Mouse (Mus musculus) G1E (cell line): ENCODE data around the gene Sycn. TPM values are rescaled to one million over a fixed set of nuclear protein-coding genes. Genes with fewer than 3 reads are reported as not detected.

ENCODE experiments used
- ATAC-seq: 2 replicates; pipeline ENCODE4 v1.8.0; 2016; ENCODE audit warnings: mild to moderate bottlenecking; ENCODE audit not compliant: insufficient number of reproducible peaks, poor library complexity, low FRiP score, severe bottlenecking; ENCODE audit errors: extremely low read depth
- DNase-seq: peaks from one replicate; pipeline ENCODE4 v3.0.0; 2012; ENCODE audit warnings: low spot score
- H3K27me3 ChIP-seq: 2 replicates; pipeline ENCODE4 v1.6.1; 2012; ENCODE audit warnings: mild to moderate bottlenecking, low read length, inconsistent platforms; ENCODE audit not compliant: insufficient read depth
- H3K36me3 ChIP-seq: replicated peaks from 2 replicates; pipeline ENCODE3; 2012; ENCODE audit warnings: mild to moderate bottlenecking, inconsistent platforms
- H3K4me1 ChIP-seq: 2 replicates; pipeline ENCODE4 v1.6.1; 2012; ENCODE audit warnings: low read depth, low read length, inconsistent platforms, mixed read lengths; ENCODE audit not compliant: insufficient read depth
- H3K4me3 ChIP-seq: 2 replicates; pipeline ENCODE4 v1.5.1; 2012; ENCODE audit warnings: low read depth, mild to moderate bottlenecking, inconsistent platforms, low read length, moderate library complexity, mixed read lengths
- H3K9me3 ChIP-seq: replicated peaks from 2 replicates; pipeline ENCODE4 v1.6.1; 2012; ENCODE audit warnings: inconsistent platforms
- CTCF ChIP-seq: IDR thresholded peaks from 2 replicates; pipeline ENCODE4 v1.5.1; 2012; ENCODE audit warnings: low read depth, low read length, inconsistent platforms, mixed read lengths
- GATA1 ChIP-seq: IDR thresholded peaks from 2 replicates; pipeline ENCODE4 v1.6.1; 2012; ENCODE audit warnings: borderline replicate concordance, low read length, inconsistent platforms, mixed read lengths
- GATA2 ChIP-seq: IDR thresholded peaks from 2 replicates; pipeline ENCODE4 v1.6.1; 2012; ENCODE audit warnings: low read depth, low read length, inconsistent platforms, borderline replicate concordance
- POLR2AphosphoS5 ChIP-seq: IDR thresholded peaks from 2 replicates; pipeline ENCODE4 v1.6.1; 2012; ENCODE audit warnings: low read depth, low read length, inconsistent platforms; ENCODE audit not compliant: insufficient replicate concordance
- TAL1 ChIP-seq: conservative IDR thresholded peaks from 2 replicates; pipeline ENCODE4 v1.6.1; 2012; ENCODE audit warnings: low read depth, low read length, inconsistent platforms, mixed read lengths
- polyA plus RNA-seq: library from polyadenylated mRNA; stranded (reverse); fragments of >175 nt; gene quantifications from 2 replicates; pipeline ENCODE4 v1.2.3, GENCODE M21; 2012
- total RNA-seq, 2 experiments: library from RNA; stranded (forward) in 1 of 2; stranded (reverse) in 1 of 2; fragments of 200-1000 nt in 1 of 2; fragments of >200 nt in 1 of 2; fragmentation: Nextera tagmentation in 1 of 2; gene quantifications; 2 replicates each; pipeline ENCODE4 v1.2.3; 2014 to 2017

The Sycn gene
- total and polyA plus RNA-seq, 3 experiments: not detected

- peaks cover 83% of the 10 kb centered on the region for H3K36me3 ChIP-seq
- ATAC-seq: no peak
- no peak overlapping the region for H3K4me3 ChIP-seq
- no peaks in the 10 kb centered on the region for H3K9me3 ChIP-seq
- peaks cover 93% of the 10 kb centered on the region for H3K4me1 ChIP-seq
- no peak for DNase-seq
- H3K27me3 ChIP-seq: no peaks in the 10 kb centered on the region
- TF ChIP-seq TAL1 (no peak), CTCF (no peak), GATA2 (no peak), POLR2AphosphoS5 (no peak), GATA1 (no peak)
Measured at GRCm38 (mm10) chr7:28587644-28588043, 47.0 kb downstream of the Sycn start.

Other genes starting within 250 kb of the Sycn start
Only the 20 nearest of the 25 such genes appear.
- gene Supt5, start 202.1 kb upstream of the Sycn start, total RNA-seq (2014; fragmentation: Nextera tagmentation): 80.5 and 97.7 TPM in 2 replicates
- gene Supt5, start 202.1 kb upstream of the Sycn start, total RNA-seq (2017): 54.7 and 65.6 TPM in 2 replicates
- 123 and 148 TPM in 2 replicates for gene Supt5, start 202.1 kb upstream of the Sycn start, polyA plus RNA-seq
- 848 and 905 TPM in 2 replicates for gene Rps16, start 190.2 kb upstream of the Sycn start, total RNA-seq (2014; fragmentation: Nextera tagmentation)
- gene Rps16, start 190.2 kb upstream of the Sycn start, total RNA-seq (2017): 900 and 1,212 TPM in 2 replicates
- 1,941 and 2,248 TPM in 2 replicates for gene Rps16, start 190.2 kb upstream of the Sycn start, polyA plus RNA-seq
- gene Plekhg2, start 168.3 kb upstream of the Sycn start, total RNA-seq (2014; fragmentation: Nextera tagmentation): 2.9 and 5.2 TPM in 2 replicates
- gene Plekhg2, start 168.3 kb upstream of the Sycn start, total RNA-seq (2017): 1.7 and 3.4 TPM in 2 replicates
- gene Plekhg2, start 168.3 kb upstream of the Sycn start, polyA plus RNA-seq: 8.0 and 8.2 TPM in 2 replicates
- 39.0 and 42.8 TPM in 2 replicates for gene Zfp36, start 160.6 kb upstream of the Sycn start, total RNA-seq (2014; fragmentation: Nextera tagmentation)
- gene Zfp36, start 160.6 kb upstream of the Sycn start, total RNA-seq (2017): 20.4 and 21.3 TPM in 2 replicates
- gene Zfp36, start 160.6 kb upstream of the Sycn start, polyA plus RNA-seq: 25.5 and 28.3 TPM in 2 replicates
- 15.4 and 21.9 TPM in 2 replicates for gene Med29, start 148.2 kb upstream of the Sycn start, total RNA-seq (2014; fragmentation: Nextera tagmentation)
- 17.7 and 21.0 TPM in 2 replicates for gene Med29, start 148.2 kb upstream of the Sycn start, total RNA-seq (2017)
- 11.2 and 14.8 TPM in 2 replicates for gene Med29, start 148.2 kb upstream of the Sycn start, polyA plus RNA-seq
- gene Paf1, start 147.9 kb upstream of the Sycn start, total RNA-seq (2014; fragmentation: Nextera tagmentation): 66.6 and 68.5 TPM in 2 replicates
- 69.1 and 96.2 TPM in 2 replicates for gene Paf1, start 147.9 kb upstream of the Sycn start, total RNA-seq (2017)
- 103 and 170 TPM in 2 replicates for gene Paf1, start 147.9 kb upstream of the Sycn start, polyA plus RNA-seq
- 38.5 and 40.1 TPM in 2 replicates for gene Gmfg, start 103.4 kb upstream of the Sycn start, total RNA-seq (2014; fragmentation: Nextera tagmentation)
- gene Gmfg, start 103.4 kb upstream of the Sycn start, total RNA-seq (2017): 249 and 272 TPM in 2 replicates
- gene Gmfg, start 103.4 kb upstream of the Sycn start, polyA plus RNA-seq: 7.9 and 8.4 TPM in 2 replicates
- not detected in 2 replicates for gene Lrfn1, start 88.9 kb upstream of the Sycn start, total RNA-seq (2014; fragmentation: Nextera tagmentation)
- 0.11 TPM in 1 of 2 replicates, not detected in the other for gene Lrfn1, start 88.9 kb upstream of the Sycn start, total RNA-seq (2017)
- 0.02 and 0.03 TPM in 2 replicates for gene Lrfn1, start 88.9 kb upstream of the Sycn start, polyA plus RNA-seq
- gene Ifnl2, start 30.4 kb upstream of the Sycn start, total RNA-seq (2014; fragmentation: Nextera tagmentation): not detected in 2 replicates
- gene Ifnl2, start 30.4 kb upstream of the Sycn start, total RNA-seq (2017): 0.27 TPM in 1 of 2 replicates, not detected in the other
- gene Ifnl2, start 30.4 kb upstream of the Sycn start, polyA plus RNA-seq: not detected in 2 replicates
- not detected in 2 replicates for gene Ifnl3, start 18.0 kb upstream of the Sycn start, total RNA-seq (2014; fragmentation: Nextera tagmentation)
- not detected in 2 replicates for gene Ifnl3, start 18.0 kb upstream of the Sycn start, total RNA-seq (2017)
- gene Ifnl3, start 18.0 kb upstream of the Sycn start, polyA plus RNA-seq: not detected in 2 replicates
- not detected in 2 replicates for gene Nccrp1, start 6.4 kb downstream of the Sycn start, total RNA-seq (2014; fragmentation: Nextera tagmentation)
- not detected in 2 replicates for gene Nccrp1, start 6.4 kb downstream of the Sycn start, total RNA-seq (2017)
- gene Nccrp1, start 6.4 kb downstream of the Sycn start, polyA plus RNA-seq: 0.07 TPM in 1 of 2 replicates, not detected in the other
- gene Samd4b, start 57.3 kb downstream of the Sycn start, total RNA-seq (2014; fragmentation: Nextera tagmentation): 62.7 and 75.9 TPM in 2 replicates
- 3.8 and 4.4 TPM in 2 replicates for gene Samd4b, start 57.3 kb downstream of the Sycn start, total RNA-seq (2017)
- gene Samd4b, start 57.3 kb downstream of the Sycn start, polyA plus RNA-seq: 88.8 and 104 TPM in 2 replicates
- gene Pak4, start 57.3 kb downstream of the Sycn start, total RNA-seq (2014; fragmentation: Nextera tagmentation): 13.2 and 16.0 TPM in 2 replicates
- 5.6 and 6.4 TPM in 2 replicates for gene Pak4, start 57.3 kb downstream of the Sycn start, total RNA-seq (2017)
- gene Pak4, start 57.3 kb downstream of the Sycn start, polyA plus RNA-seq: 72.6 and 85.1 TPM in 2 replicates
- not detected in 2 replicates for gene Acp7, start 90.4 kb downstream of the Sycn start, total RNA-seq (2014; fragmentation: Nextera tagmentation)
- 0.11 TPM in 1 of 2 replicates, not detected in the other for gene Acp7, start 90.4 kb downstream of the Sycn start, total RNA-seq (2017)
- not detected in 2 replicates for gene Acp7, start 90.4 kb downstream of the Sycn start, polyA plus RNA-seq
- not detected in 2 replicates for gene Fbxo27, start 152.0 kb downstream of the Sycn start, total RNA-seq (2014; fragmentation: Nextera tagmentation)
- gene Fbxo27, start 152.0 kb downstream of the Sycn start, total RNA-seq (2017): not detected in 2 replicates
- not detected in 2 replicates for gene Fbxo27, start 152.0 kb downstream of the Sycn start, polyA plus RNA-seq
- gene Fbxo17, start 175.9 kb downstream of the Sycn start, total RNA-seq (2014; fragmentation: Nextera tagmentation): not detected in 2 replicates
- gene Fbxo17, start 175.9 kb downstream of the Sycn start, total RNA-seq (2017): 0.27 TPM in 1 of 2 replicates, not detected in the other
- not detected in 2 replicates for gene Fbxo17, start 175.9 kb downstream of the Sycn start, polyA plus RNA-seq
- 12.3 and 14.2 TPM in 2 replicates for gene Mrps12, start 200.9 kb downstream of the Sycn start, total RNA-seq (2014; fragmentation: Nextera tagmentation)
- gene Mrps12, start 200.9 kb downstream of the Sycn start, total RNA-seq (2017): 24.8 and 33.9 TPM in 2 replicates
- 217 and 283 TPM in 2 replicates for gene Mrps12, start 200.9 kb downstream of the Sycn start, polyA plus RNA-seq
- gene Sars2, start 201.1 kb downstream of the Sycn start, total RNA-seq (2014; fragmentation: Nextera tagmentation): 10.1 and 17.1 TPM in 2 replicates
- gene Sars2, start 201.1 kb downstream of the Sycn start, total RNA-seq (2017): 9.1 and 10.0 TPM in 2 replicates
- gene Sars2, start 201.1 kb downstream of the Sycn start, polyA plus RNA-seq: 33.4 and 41.5 TPM in 2 replicates
- gene Ccer2, start 215.3 kb downstream of the Sycn start, total RNA-seq (2014; fragmentation: Nextera tagmentation): not detected in 2 replicates
- gene Ccer2, start 215.3 kb downstream of the Sycn start, total RNA-seq (2017): not detected in 2 replicates
- gene Ccer2, start 215.3 kb downstream of the Sycn start, polyA plus RNA-seq: not detected in 2 replicates
- 50.1 and 60.0 TPM in 2 replicates for gene Sirt2, start 225.8 kb downstream of the Sycn start, total RNA-seq (2014; fragmentation: Nextera tagmentation)
- gene Sirt2, start 225.8 kb downstream of the Sycn start, total RNA-seq (2017): 34.1 and 36.4 TPM in 2 replicates
- 103 and 114 TPM in 2 replicates for gene Sirt2, start 225.8 kb downstream of the Sycn start, polyA plus RNA-seq